In genomic region chr6:101997629-101998028, GRCm38 (mm10) we compare ENCODE assay signal across 14 mouse cellular contexts.
DNase-seq lines count a peak whose midpoint lies in the region; ATAC-seq and TF ChIP-seq lines count a peak whose summit lies in the region.
"Had no signal": no experiment of that assay in that cellular context is flagged by ENCODE, and none has a peak within 500 bp of the region (broad histone marks: within the 10 kb centered on the region; RNA-seq: fewer than 3 reads in every experiment).

No protein-coding gene starts in this region.

- peak; percentile 12 for DNase-seq in embryonic facial prominence, embryonic 14.5 days (ENCODE audit: low spot score)
- DNase-seq in embryonic facial prominence, embryonic 10.5 days (ENCODE audit: low spot score), result no peak
- DNase-seq in lung, embryonic 14.5 days, result peak; percentile 20
- no peak for DNase-seq in lung, adult 2 months
- DNase-seq in embryo, embryonic 11 days, result peak; percentile 2
- peak; percentile 73 for DNase-seq in heart, postnatal 0 days (ENCODE audit: low spot score)
- DNase-seq in thymus, postnatal 10 days (ENCODE audit: low spot score in 2 of 2), result no peak
- DNase-seq in adrenal gland, postnatal 25 days, result no peak
- DNase-seq: cerebellum, adult 11 months; kidney, adult 18-20 months; thymus, postnatal 14 days had no signal

- no peak for TF ChIP-seq POLR2A in lung, adult 2 months (IDR thresholded peaks at IDR 0.05; ENCODE audit: borderline replicate concordance, extremely low read depth, low read depth, low read length)

- TF ChIP-seq CTCF in lung, embryonic 14.5 days (IDR thresholded peaks at IDR 0.05; ENCODE audit: low read depth), result no peak
- no peak for TF ChIP-seq CTCF in lung, adult 2 months (IDR thresholded peaks at IDR 0.05; ENCODE audit: insufficient read depth, low read length)
- TF ChIP-seq CTCF in heart, postnatal 0 days (IDR thresholded peaks at IDR 0.05; ENCODE audit: low read depth), result no peak

- H3K4me3 ChIP-seq in embryonic facial prominence, embryonic 14.5 days (ENCODE audit: low read depth, low read length), result no peak overlapping the region
- no peak overlapping the region for H3K4me3 ChIP-seq in embryonic facial prominence, embryonic 10.5 days
- H3K4me3 ChIP-seq in lung, embryonic 14.5 days (ENCODE audit: low read depth, low read length), result no peak overlapping the region
- no peak overlapping the region for H3K4me3 ChIP-seq in lung, adult 2 months (replicated peaks; ENCODE audit: extremely low read depth, low read depth, low read length)
- H3K4me3 ChIP-seq in heart, postnatal 0 days (ENCODE audit: low read depth, low read length), result no peak overlapping the region
- H3K4me3 ChIP-seq: limb, embryonic 12.5 days; lung, embryonic 15.5 days had no signal

- H3K4me1 ChIP-seq in embryonic facial prominence, embryonic 14.5 days (ENCODE audit: control insufficient read depth, insufficient read depth, low read length), result no peaks in the 10 kb centered on the region
- H3K4me1 ChIP-seq in embryonic facial prominence, embryonic 10.5 days, result no peaks in the 10 kb centered on the region
- no peaks in the 10 kb centered on the region for H3K4me1 ChIP-seq in lung, embryonic 14.5 days (ENCODE audit: insufficient read depth)
- no peaks in the 10 kb centered on the region for H3K4me1 ChIP-seq in lung, adult 2 months (ENCODE audit: control insufficient read depth, insufficient read depth, low read length)
- H3K4me1 ChIP-seq in heart, postnatal 0 days (ENCODE audit: control insufficient read depth, insufficient read depth), result no peaks in the 10 kb centered on the region
- H3K4me1 ChIP-seq: limb, embryonic 12.5 days; lung, embryonic 15.5 days had no signal

- H3K27ac ChIP-seq in embryonic facial prominence, embryonic 14.5 days (replicated peaks; ENCODE audit: low read depth, low read length), result no peak overlapping the region
- no peak overlapping the region for H3K27ac ChIP-seq in embryonic facial prominence, embryonic 10.5 days (replicated peaks)
- no peak overlapping the region for H3K27ac ChIP-seq in lung, embryonic 14.5 days (ENCODE audit: low read depth)
- H3K27ac ChIP-seq in heart, postnatal 0 days (ENCODE audit: low read depth), result peak overlapping the region; percentile 71
- H3K27ac ChIP-seq: limb, embryonic 12.5 days; lung, embryonic 15.5 days had no signal

- H3K4me2 ChIP-seq in embryonic facial prominence, embryonic 14.5 days (ENCODE audit: low read depth, low read length), result no peak overlapping the region
- H3K4me2 ChIP-seq in lung, embryonic 14.5 days, result no peak overlapping the region
- H3K4me2 ChIP-seq in heart, postnatal 0 days (ENCODE audit: low read depth, low read length), result no peak overlapping the region
- H3K4me2 ChIP-seq: limb, embryonic 12.5 days; lung, embryonic 15.5 days had no signal

- no peaks in the 10 kb centered on the region for H3K9me3 ChIP-seq in embryonic facial prominence, embryonic 14.5 days (ENCODE audit: control insufficient read depth, low read length)
- H3K9me3 ChIP-seq in embryonic facial prominence, embryonic 10.5 days, result no peaks in the 10 kb centered on the region
- no peaks in the 10 kb centered on the region for H3K9me3 ChIP-seq in lung, embryonic 14.5 days (ENCODE audit: low read depth, low read length)
- H3K9me3 ChIP-seq in heart, postnatal 0 days (replicated peaks; ENCODE audit: control insufficient read depth, low read length), result no peaks in the 10 kb centered on the region
- H3K9me3 ChIP-seq: limb, embryonic 12.5 days; lung, embryonic 15.5 days had no signal

- H3K27me3 ChIP-seq in embryonic facial prominence, embryonic 14.5 days (replicated peaks; ENCODE audit: control insufficient read depth, insufficient read depth, low read length), result no peaks in the 10 kb centered on the region
- no peaks in the 10 kb centered on the region for H3K27me3 ChIP-seq in embryonic facial prominence, embryonic 10.5 days (replicated peaks; ENCODE audit: low read depth, poor library complexity, severe bottlenecking)
- H3K27me3 ChIP-seq in lung, embryonic 14.5 days (ENCODE audit: insufficient read depth, low read length), result no peaks in the 10 kb centered on the region
- H3K27me3 ChIP-seq in heart, postnatal 0 days (ENCODE audit: control insufficient read depth, insufficient read depth, low read length), result no peaks in the 10 kb centered on the region
- H3K27me3 ChIP-seq: limb, embryonic 12.5 days; lung, embryonic 15.5 days had no signal

- TF ChIP-seq EP300 in heart, postnatal 0 days (IDR thresholded peaks at IDR 0.05; ENCODE audit: low read depth), result no peak

- ATAC-seq in embryonic facial prominence, embryonic 14.5 days (ENCODE audit: low read depth), result no peak
- no peak for ATAC-seq in lung, embryonic 14.5 days (ENCODE audit: insufficient read depth)
- ATAC-seq in heart, postnatal 0 days (ENCODE audit: insufficient read depth, low read depth), result peak; percentile 87

- no peak overlapping the region for H3K9ac ChIP-seq in embryonic facial prominence, embryonic 14.5 days (ENCODE audit: low read depth, low read length)
- H3K9ac ChIP-seq in lung, embryonic 14.5 days, result no peak overlapping the region
- no peak overlapping the region for H3K9ac ChIP-seq in heart, postnatal 0 days (replicated peaks; ENCODE audit: low read depth, low read length)
- H3K9ac ChIP-seq: limb, embryonic 12.5 days; lung, embryonic 15.5 days had no signal

- WGBS in embryonic facial prominence, embryonic 14.5 days, result 52% methylated on average over 5 of the region's 5 CpGs
- 62% methylated on average over 5 of the region's 5 CpGs for WGBS in embryonic facial prominence, embryonic 10.5 days
- WGBS in lung, embryonic 14.5 days, result 53% methylated on average over 5 of the region's 5 CpGs
- 47% methylated on average over 5 of the region's 5 CpGs for WGBS in lung, adult 2 months
- whole genome bisulfite sequencing in heart, postnatal 0 days, result 21% methylated on average over 5 of the region's 5 CpGs

- H3K36me3 ChIP-seq in embryonic facial prominence, embryonic 14.5 days (ENCODE audit: control insufficient read depth, insufficient read depth, low read length), result no peaks in the 10 kb centered on the region
- H3K36me3 ChIP-seq in embryonic facial prominence, embryonic 10.5 days (replicated peaks), result no peaks in the 10 kb centered on the region
- no peaks in the 10 kb centered on the region for H3K36me3 ChIP-seq in lung, embryonic 14.5 days (ENCODE audit: insufficient read depth)
- no peaks in the 10 kb centered on the region for H3K36me3 ChIP-seq in heart, postnatal 0 days (replicated peaks; ENCODE audit: control insufficient read depth, insufficient read depth, low read length)
- H3K36me3 ChIP-seq: G1E; limb, embryonic 12.5 days; lung, embryonic 15.5 days had no signal

Comparison
In these comparisons a context has a peak if more than half of its experiments do, and no peak if none do; other contexts are left out.
1. DNase-seq: peak in embryonic facial prominence, embryonic 14.5 days (single experiment), lung, embryonic 14.5 days (single experiment), embryo, embryonic 11 days (single experiment) and heart, postnatal 0 days (single experiment); none in embryonic facial prominence, embryonic 10.5 days (single experiment), lung, adult 2 months (single experiment), thymus, postnatal 10 days (0 of 2) and adrenal gland, postnatal 25 days (single experiment).